Mouse (Mus musculus) fibroblast of lung, adult 2 months (primary cell): ENCODE data around the gene Smpd2.
A peak's percentile ranks its signal among the peaks of the same experiment; 100 is the strongest.

Source experiments
- DNase-seq: peaks from one replicate; pipeline ENCODE4 v3.0.0-alpha.2; 2011; ENCODE audit warnings: low read depth

Smpd2 gene

DNA sequence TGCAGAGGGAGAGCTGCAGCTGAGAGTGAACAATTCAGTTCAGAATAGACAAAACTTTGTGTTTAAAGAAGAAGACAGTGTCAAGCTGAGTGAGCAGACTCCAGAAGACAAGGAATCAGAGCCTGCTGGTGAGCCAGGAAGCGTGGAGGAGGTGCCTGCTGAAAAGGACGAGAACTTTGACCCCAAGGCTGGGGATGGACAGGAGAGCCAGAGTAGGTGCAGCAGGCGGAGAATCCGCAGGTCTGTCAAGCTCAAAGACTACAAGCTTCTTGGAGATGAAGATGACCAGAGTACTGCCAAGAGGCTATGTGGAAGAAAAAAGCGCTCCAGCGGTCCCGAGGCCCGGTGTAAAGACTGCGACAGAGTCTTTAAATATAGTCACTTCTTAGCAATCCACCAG, 38.5 kb downstream of the Smpd2 start:
- DNase-seq = no peak

DNA sequence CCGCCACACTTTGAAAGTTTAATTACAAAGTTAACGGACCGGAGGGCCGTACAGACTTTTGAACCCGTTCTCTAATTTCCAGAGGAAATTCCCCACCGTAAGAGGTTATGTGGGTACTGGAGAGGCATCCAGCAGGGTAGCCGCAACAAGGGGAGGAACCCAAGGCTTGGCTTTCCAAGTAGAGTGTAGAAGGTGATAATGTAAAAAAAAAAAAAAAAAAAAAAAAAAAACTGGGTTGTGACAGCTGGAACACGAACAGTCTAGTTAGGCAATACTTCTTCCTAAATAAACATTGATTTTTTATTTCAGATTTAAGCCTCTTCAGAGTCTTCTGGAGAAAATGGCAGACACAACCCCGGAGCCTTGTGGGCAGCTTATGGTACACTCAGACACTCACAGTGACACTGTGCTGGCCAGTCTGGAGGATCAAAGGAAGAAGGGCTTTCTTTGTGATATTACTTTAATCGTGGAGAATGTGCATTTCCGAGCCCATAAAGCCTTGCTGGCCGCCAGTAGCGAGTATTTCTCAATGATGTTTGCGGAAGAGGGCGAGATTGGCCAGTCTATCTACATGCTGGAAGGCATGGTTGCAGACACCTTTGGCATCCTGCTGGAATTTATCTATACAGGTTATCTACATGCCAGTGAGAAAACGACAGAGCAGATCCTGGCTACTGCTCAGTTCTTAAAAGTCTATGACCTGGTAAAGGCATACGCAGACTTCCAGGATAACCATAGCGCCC, 39.2 kb downstream of the Smpd2 start:
- no peak for DNase-seq

DNA sequence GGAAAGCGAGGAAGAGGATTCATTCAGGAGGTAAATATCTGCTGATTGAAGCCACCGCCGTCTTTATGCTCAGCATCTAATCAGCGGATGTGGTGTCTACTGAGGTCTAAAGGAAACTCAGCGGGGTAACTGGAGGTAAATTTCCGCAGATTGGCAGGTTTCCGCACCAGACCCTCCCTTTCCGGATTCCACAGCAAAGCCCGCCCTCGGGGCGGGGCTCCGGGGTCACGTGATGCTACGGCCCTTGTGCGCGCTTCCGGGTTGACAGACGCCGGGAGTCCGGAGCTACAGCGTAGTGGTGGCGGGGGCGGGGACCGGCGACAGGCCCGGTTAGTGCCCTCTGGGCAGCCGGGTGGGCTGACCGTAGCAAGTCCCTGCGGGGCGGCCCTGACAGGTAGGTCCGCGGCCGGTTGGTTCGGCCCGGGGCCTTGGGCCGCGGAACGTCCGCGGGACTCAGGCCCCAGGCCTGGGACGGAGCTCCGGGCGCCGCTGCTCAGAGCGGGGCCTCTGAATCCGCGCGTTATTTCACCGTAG, 40.0 kb downstream of the Smpd2 start, which contains the start of gene Zbtb24:
TSS of gene Zbtb24 (plus strand) at position 247 of the 534 bp plus-strand sequence.
- DNase-seq = peak; percentile 84

DNA sequence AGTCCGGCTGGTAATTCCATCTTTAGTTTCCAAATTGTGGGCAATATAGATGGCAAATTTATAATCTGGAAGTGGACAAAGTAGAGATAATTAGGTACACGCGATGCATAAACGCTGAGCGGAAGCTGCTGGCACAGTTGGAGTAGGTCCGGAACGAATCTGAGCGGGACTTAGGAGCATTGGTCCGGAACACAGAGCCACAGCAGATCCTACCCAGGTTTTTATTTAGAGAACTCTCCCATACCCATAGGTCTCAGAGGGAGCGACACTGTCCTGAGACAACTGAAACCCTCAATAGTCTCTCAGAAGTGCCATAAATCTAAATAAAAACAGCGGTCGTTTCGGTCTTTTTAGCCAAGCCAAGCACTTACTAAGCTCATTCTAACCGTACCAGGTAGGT, 40.5 kb downstream of the Smpd2 start:
- DNase-seq = no peak

DNA sequence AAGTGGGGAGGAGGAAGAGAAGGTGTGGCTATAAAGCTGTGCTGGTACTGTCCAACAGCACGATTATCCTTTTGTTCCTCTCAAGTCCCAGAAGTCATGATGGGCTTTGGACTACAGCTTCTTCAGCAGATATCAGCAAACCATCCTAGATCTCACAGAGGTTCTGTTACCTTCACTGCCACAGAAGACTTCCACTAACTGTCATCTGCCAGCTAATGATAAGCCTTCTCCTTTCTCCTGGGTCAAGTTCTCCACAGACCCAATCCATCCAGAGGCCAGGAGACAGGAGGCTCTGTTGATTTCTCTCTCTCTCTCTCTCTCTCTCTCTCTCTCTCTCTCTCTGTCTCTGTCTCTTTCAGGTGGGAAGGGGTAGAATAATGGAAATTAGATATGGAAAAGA, 42.0 kb downstream of the Smpd2 start:
- DNase-seq = no peak
